Mouse (Mus musculus) olfactory bulb, adult 2 months (tissue): ENCODE results near the gene Timp4.

Experiments used
- CTCF ChIP-seq: fragments of 200-500 bp; IDR thresholded peaks from 2 replicates; pipeline ENCODE4 v1.5.1; 2012; ENCODE audit warnings: low read depth, mild to moderate bottlenecking, low read length, moderate library complexity; ENCODE audit not compliant: insufficient read depth
- POLR2A ChIP-seq: fragments of 200-500 bp; IDR thresholded peaks from 2 replicates; pipeline ENCODE4 v1.6.1; 2012; ENCODE audit warnings: mild to moderate bottlenecking, low read depth, low read length, moderate library complexity; ENCODE audit not compliant: insufficient read depth

DNA sequence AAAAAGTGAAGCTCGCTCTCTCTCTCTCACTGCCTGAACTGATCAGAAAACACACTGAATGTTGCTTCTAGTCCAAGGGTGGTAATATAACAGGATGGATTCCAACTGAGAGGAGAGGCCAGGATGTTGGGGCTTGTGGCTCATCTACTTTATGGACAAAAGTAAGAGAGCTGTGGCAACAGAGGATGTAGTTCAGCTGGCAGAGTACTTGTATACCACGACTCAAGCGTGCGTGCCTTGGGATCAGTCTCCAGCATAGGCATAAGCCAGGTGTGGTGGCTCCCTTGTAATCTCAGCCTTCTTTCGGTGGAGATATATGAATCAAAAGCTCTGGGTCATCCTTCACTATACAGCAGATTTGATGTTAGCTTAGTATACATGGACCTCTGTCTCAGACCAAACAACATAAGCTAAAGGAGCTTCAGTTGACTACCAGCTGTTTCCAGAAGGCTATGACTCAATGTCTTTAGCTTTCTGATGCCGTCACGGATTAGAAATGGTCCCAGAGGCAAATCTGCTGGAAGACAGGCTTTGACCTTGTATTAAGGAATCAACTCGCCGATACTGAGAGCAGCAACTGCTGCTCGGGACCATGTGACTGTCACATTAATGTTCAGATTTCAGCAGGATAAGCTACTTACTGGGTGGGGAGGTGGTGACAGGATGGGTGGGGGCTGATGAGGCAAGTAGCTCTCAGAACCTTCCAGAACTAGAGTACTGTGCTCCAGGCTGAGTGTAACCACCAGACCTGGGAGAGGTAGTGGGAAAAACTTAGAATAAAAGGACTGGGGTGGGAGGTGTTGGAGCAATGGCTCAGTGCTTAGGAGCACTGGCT, 16.8 kb upstream of the Timp4 start:
- TF ChIP-seq CTCF, result no peak
- no peak for TF ChIP-seq POLR2A
